Mouse (Mus musculus): ENCODE results near the gene Gm1993. TPM values are rescaled to one million over a fixed set of nuclear protein-coding genes. Genes with fewer than 3 reads are reported as not detected.

Gm1993 gene
- polyA plus RNA-seq (2015; fragmentation: Illumina TruSeq; extraction: RNeasy Lipid Tissue Mini Kit (QIAGEN cat#74804); ENCODE audit: insufficient read depth, low replicate concordance), result not detected

DNA sequence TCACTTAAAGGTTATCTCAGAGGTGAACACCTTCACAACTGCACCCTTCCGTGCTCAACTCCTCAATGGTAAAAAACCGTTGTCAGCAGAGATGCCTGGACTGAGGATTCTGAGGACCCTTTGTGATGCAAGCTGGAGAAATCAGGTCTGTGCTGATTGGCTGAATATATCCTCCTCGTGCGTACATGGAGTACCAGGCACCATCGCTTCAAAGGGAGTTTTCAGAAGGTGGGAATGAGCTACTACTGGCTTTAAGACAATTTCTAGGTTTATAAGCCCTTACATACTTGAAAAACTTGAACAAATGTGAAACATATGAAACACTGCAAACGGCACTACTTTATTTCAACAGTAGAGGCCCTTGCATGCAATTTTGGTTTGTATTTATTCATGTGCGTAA, at the start of gene Gm1993:
Gene Gm1993, minus strand, starts transcription at position 101 of the 400 bp plus-strand sequence.

